Mouse (Mus musculus) kidney, adult 2 months (tissue): ENCODE measurements at regions not wholly inside any gene's neighbourhood (a gene's known extent, or its start where the extent isn't known, plus 50 kb on each side); places are given as distances from the start of the nearest gene placed in this dataset.

Experiments used
- CTCF ChIP-seq: fragments of 200-500 bp; conservative IDR thresholded peaks from 2 replicates; pipeline ENCODE4 v1.5.1; 2011; ENCODE audit warnings: low read depth, mild to moderate bottlenecking, control low read depth, low read length, moderate library complexity, mixed read lengths; ENCODE audit not compliant: insufficient read depth, insufficient read length
- POLR2A ChIP-seq: fragments of 200-500 bp; IDR thresholded peaks from one replicate; pipeline ENCODE4 v1.6.1; 2011; ENCODE audit warnings: low read depth, low read length, control low read depth

DNA sequence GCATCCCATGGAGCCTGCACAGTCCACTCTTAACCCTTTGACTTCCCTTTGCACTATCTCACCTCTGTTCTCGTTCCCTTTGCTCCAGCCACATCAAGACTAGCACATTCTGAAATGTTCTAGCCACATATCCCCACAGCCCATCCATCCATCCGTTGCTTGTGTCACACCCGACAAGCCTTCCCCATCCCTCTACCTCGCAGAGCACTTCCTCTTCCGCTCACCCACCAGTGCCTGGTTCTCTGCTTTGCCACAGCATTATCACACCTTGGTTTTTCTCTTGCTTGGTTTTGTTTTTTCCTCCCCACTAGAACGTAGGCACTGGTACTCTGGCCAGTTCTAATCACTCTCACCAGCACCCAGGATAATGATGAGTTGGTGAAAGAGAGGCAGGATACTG is 61.5 kb upstream of the Eomes start:
- TF ChIP-seq CTCF (no peak), POLR2A (no peak)
